Mouse (Mus musculus) ZHBTc4 (cell line): ENCODE measurements at regions not wholly inside any gene's neighbourhood (a gene's known extent, or its start where the extent isn't known, plus 50 kb on each side); places are given as distances from the start of the nearest gene placed in this dataset.

ENCODE experiments used
- DNase-seq: peaks from one replicate; pipeline ENCODE4 v3.0.0-alpha.2; 2011; ENCODE audit warnings: low read depth, low spot score

DNA sequence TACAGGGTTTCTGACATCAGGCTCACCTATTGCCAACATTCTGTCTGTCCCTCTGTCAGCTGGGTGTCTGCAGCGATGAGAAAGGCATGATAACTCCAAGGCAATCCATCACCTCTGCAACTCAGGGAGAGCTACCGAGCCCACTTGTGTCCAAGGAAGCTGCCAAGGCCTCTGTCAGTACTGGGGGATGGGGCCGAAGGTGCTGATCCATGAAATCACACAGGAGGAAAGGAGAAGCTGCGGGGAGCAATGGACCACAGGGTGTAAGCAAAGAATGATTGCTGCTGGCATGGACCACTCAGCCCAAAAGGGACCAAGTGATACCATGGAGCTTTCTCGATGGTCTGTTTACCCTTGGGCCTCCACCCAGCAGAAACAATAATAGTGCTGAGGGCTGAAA lies 67.5 kb upstream of the Mid1ip1 start:
- DNase-seq = no peak

DNA sequence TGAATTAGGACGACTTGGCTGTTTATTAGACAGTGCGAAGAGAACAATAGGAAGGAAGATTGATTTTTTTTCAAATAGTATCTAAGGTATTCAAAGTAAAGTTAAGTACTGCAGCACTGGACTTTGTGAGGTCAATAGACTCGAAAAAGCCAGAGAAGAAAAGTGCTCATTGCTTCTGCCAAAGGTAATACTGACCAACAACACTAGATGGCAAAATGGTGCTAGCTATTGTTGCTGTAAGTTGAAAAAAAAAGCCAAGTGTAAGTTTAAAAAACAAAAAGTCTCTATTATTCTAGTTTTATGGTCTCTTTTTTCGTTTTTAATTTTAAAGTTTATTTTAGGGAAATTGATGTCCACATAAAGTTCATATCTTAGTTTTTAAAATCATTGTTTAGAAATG lies 63.9 kb upstream of the Mid1ip1 start:
- peak; percentile 30 for DNase-seq
